Mouse (Mus musculus): ENCODE data around the gene Kcnip1.

DNA sequence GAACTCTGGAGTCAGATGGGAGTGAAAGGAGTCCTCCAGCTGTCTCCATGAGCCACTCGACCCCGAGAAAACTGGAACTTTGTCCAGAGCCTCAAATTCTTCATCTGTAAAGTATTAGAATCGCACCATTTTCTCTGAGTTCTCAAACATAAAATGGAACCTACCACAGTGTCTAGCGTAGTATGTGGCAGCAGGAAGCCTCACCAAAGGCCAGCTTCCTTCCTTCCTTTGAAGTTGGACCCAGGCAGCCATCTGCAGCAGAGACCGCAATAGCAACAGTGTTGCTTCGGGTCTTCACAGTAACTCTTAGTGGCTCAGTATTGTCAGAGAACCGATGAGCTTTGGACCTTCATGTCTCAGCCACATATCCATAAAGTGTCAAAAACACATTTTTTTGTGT is 73.1 kb downstream of the Kcnip1 start:
- TF ChIP-seq CTCF (IDR thresholded peaks at IDR 0.05; ENCODE audit: low read depth, low read length) = no peak
- no peak for TF ChIP-seq POLR2A (IDR thresholded peaks at IDR 0.05; ENCODE audit: extremely low read depth, insufficient read depth, low read length)
